In genomic region chr9:32531588-32531987, GRCm38 (mm10) we compare ENCODE assay signal across 25 mouse cellular contexts. TPM values are rescaled to one million over a fixed set of nuclear protein-coding genes. Genes with fewer than 3 reads are reported as not detected.
DNase-seq lines count a peak whose midpoint lies in the region; ATAC-seq and TF ChIP-seq lines count a peak whose summit lies in the region.
"Had no signal": no experiment of that assay in that cellular context is flagged by ENCODE, and none has a peak within 500 bp of the region (broad histone marks: within the 10 kb centered on the region; RNA-seq: fewer than 3 reads in every experiment).

No protein-coding gene starts in this region.

- peaks cover 55% of the 10 kb centered on the region for H3K79me2 ChIP-seq in MEL (ENCODE audit: control insufficient read depth, insufficient read depth, low read length, poor library complexity)

- no peaks in the 10 kb centered on the region for H3K27me3 ChIP-seq in heart, embryonic 13.5 days (replicated peaks)
- H3K27me3 ChIP-seq in liver, embryonic 11.5 days (replicated peaks; ENCODE audit: control insufficient read depth, insufficient read depth, low read length): no peaks in the 10 kb centered on the region
- no peaks in the 10 kb centered on the region for H3K27me3 ChIP-seq in liver, embryonic 12.5 days (replicated peaks)
- no peaks in the 10 kb centered on the region for H3K27me3 ChIP-seq in MEL (ENCODE audit: control insufficient read depth in 1 of 2, insufficient read depth in 2 of 2, low read length in 2 of 2)
- H3K27me3 ChIP-seq: embryonic facial prominence, embryonic 15.5 days; forebrain, embryonic 15.5 days; hindbrain, embryonic 12.5 days; neural tube, embryonic 15.5 days had no signal

- no peak for TF ChIP-seq EP300 in MEL (IDR thresholded peaks at IDR 0.05; ENCODE audit: low read depth in 1 of 2, low read length in 2 of 2)

- H3K36me3 ChIP-seq in heart, embryonic 13.5 days: no peaks in the 10 kb centered on the region
- no peaks in the 10 kb centered on the region for H3K36me3 ChIP-seq in liver, embryonic 11.5 days (ENCODE audit: control insufficient read depth, insufficient read depth, low read length)
- H3K36me3 ChIP-seq in liver, embryonic 12.5 days: no peaks in the 10 kb centered on the region
- H3K36me3 ChIP-seq in MEL (ENCODE audit: control insufficient read depth in 1 of 2, insufficient read depth in 2 of 2, low read length in 2 of 2): peaks cover 5 to 19% of the 10 kb centered on the region in 2 experiments; a peak in 3 of 4 replicates
- H3K36me3 ChIP-seq: embryonic facial prominence, embryonic 15.5 days; forebrain, embryonic 15.5 days; hindbrain, embryonic 12.5 days; midbrain, embryonic 10.5 days; neural tube, embryonic 15.5 days had no signal

- TF ChIP-seq CTCF in MEL (IDR thresholded peaks at IDR 0.05 in 2 of 3, conservative IDR thresholded peaks at IDR 0.05 in 1 of 3; ENCODE audit: control insufficient read depth in 1 of 3, insufficient read depth in 1 of 3, low read depth in 2 of 3, low read length in 3 of 3, poor library complexity in 1 of 3, severe bottlenecking in 1 of 3): no peak

- no peak overlapping the region for H3K9ac ChIP-seq in heart, embryonic 13.5 days
- H3K9ac ChIP-seq in liver, embryonic 11.5 days (ENCODE audit: low read depth, low read length): no peak overlapping the region
- H3K9ac ChIP-seq in liver, embryonic 12.5 days: no peak overlapping the region
- no peak overlapping the region for H3K9ac ChIP-seq in MEL (ENCODE audit: control insufficient read depth, low read depth, low read length, poor library complexity, severe bottlenecking)
- H3K9ac ChIP-seq: embryonic facial prominence, embryonic 15.5 days; forebrain, embryonic 15.5 days; hindbrain, embryonic 12.5 days; neural tube, embryonic 15.5 days had no signal

- no peak for ATAC-seq in heart, embryonic 13.5 days (ENCODE audit: extremely low read depth, insufficient number of reproducible peaks, low FRiP score, low TSS enrichment)
- no peak for ATAC-seq in liver, embryonic 11.5 days (replicated peaks; ENCODE audit: low FRiP score)
- no peak for ATAC-seq in liver, embryonic 12.5 days
- ATAC-seq in megakaryocyte progenitor cell, adult 5-6 weeks (replicated peaks; ENCODE audit: poor library complexity): no peak
- ATAC-seq: activated CD4-positive, CD25-positive, alpha-beta regulatory T cell, adult 4 months; forebrain, embryonic 15.5 days had no signal

- H3K27ac ChIP-seq in heart, embryonic 13.5 days (replicated peaks): 0 out of 2 replicates have a peak overlapping the region, but pooled peaks have one; percentile 15
- H3K27ac ChIP-seq in liver, embryonic 11.5 days (ENCODE audit: low read depth, low read length): peak overlapping the region; percentile 3; the same call in 1 of the 2 replicates
- H3K27ac ChIP-seq in liver, embryonic 12.5 days: no peak overlapping the region
- no peak overlapping the region for H3K27ac ChIP-seq in MEL (ENCODE audit: control insufficient read depth, low read depth, low read length)
- H3K27ac ChIP-seq in brown adipose tissue, adult 24 weeks (replicated peaks; ENCODE audit: low read depth, low read length): peak overlapping the region; percentile 75
- H3K27ac ChIP-seq: embryonic facial prominence, embryonic 15.5 days; forebrain, embryonic 15.5 days; hindbrain, embryonic 12.5 days; kidney, postnatal 0 days; midbrain, embryonic 10.5 days; neural tube, embryonic 15.5 days had no signal

- H3K9me3 ChIP-seq in heart, embryonic 13.5 days: no peaks in the 10 kb centered on the region
- no peaks in the 10 kb centered on the region for H3K9me3 ChIP-seq in liver, embryonic 11.5 days (ENCODE audit: control insufficient read depth, low read length)
- H3K9me3 ChIP-seq in liver, embryonic 12.5 days (replicated peaks): no peaks in the 10 kb centered on the region
- no peaks in the 10 kb centered on the region for H3K9me3 ChIP-seq in MEL (replicated peaks; ENCODE audit: insufficient read depth, low read length)
- H3K9me3 ChIP-seq: embryonic facial prominence, embryonic 15.5 days; forebrain, embryonic 15.5 days; hindbrain, embryonic 12.5 days; midbrain, embryonic 10.5 days; neural tube, embryonic 15.5 days had no signal

- TF ChIP-seq POLR2A in MEL (IDR thresholded peaks at IDR 0.05; ENCODE audit: control insufficient read depth in 1 of 2, insufficient read depth in 1 of 2, low read depth in 1 of 2, low read length in 2 of 2, poor library complexity in 1 of 2): no peak

- TF ChIP-seq RAD21 in MEL (IDR thresholded peaks at IDR 0.05; ENCODE audit: low read depth, low read length): no peak

- no peak overlapping the region for H3K4me3 ChIP-seq in heart, embryonic 13.5 days
- no peak overlapping the region for H3K4me3 ChIP-seq in liver, embryonic 11.5 days (ENCODE audit: low read depth, low read length)
- no peak overlapping the region for H3K4me3 ChIP-seq in liver, embryonic 12.5 days
- H3K4me3 ChIP-seq in MEL (ENCODE audit: control insufficient read depth in 1 of 2, insufficient read depth in 1 of 2, low read depth in 2 of 2, low read length in 2 of 2): no peak overlapping the region
- no peak overlapping the region for H3K4me3 ChIP-seq in brown adipose tissue, adult 24 weeks (ENCODE audit: insufficient read depth, low read depth, low read length)
- H3K4me3 ChIP-seq: embryonic facial prominence, embryonic 15.5 days; forebrain, embryonic 15.5 days; hindbrain, embryonic 12.5 days; midbrain, embryonic 10.5 days; neural tube, embryonic 15.5 days had no signal

- DNase-seq in heart, adult 9 months (ENCODE audit: low spot score in 2 of 2): no peak
- peak; percentile 29 for DNase-seq in liver, embryonic 11.5 days (ENCODE audit: low spot score)
- no peak for DNase-seq in MEL (ENCODE audit: low read depth, low spot score)
- DNase-seq: adrenal gland, adult 8-10 months; B cell, adult 2 months; cerebellum, adult 9-10 months; gastrocnemius, postnatal 14 days; kidney, adult 2 months; layer of hippocampus, adult 9-11 months; lung, adult 2 months; lung, postnatal 36 days; right cerebral cortex, adult 18-20 months; right cerebral cortex, postnatal 4 days; thymus, postnatal 14 days had no signal

- peaks cover 9% of the 10 kb centered on the region for H3K4me1 ChIP-seq in heart, embryonic 13.5 days
- peaks cover 11% of the 10 kb centered on the region for H3K4me1 ChIP-seq in liver, embryonic 11.5 days (replicated peaks; ENCODE audit: control insufficient read depth, insufficient read depth, low read length)
- peaks cover 23% of the 10 kb centered on the region for H3K4me1 ChIP-seq in liver, embryonic 12.5 days
- H3K4me1 ChIP-seq in MEL (ENCODE audit: control insufficient read depth in 1 of 2, insufficient read depth in 2 of 2, low read length in 2 of 2): peaks cover 7 to 17% of the 10 kb centered on the region in 2 experiments; a peak in 3 of 4 replicates
- H3K4me1 ChIP-seq in brown adipose tissue, adult 24 weeks (ENCODE audit: control insufficient read depth, insufficient read depth, insufficient read length, low read length): peaks cover 28% of the 10 kb centered on the region
- H3K4me1 ChIP-seq: embryonic facial prominence, embryonic 15.5 days; forebrain, embryonic 15.5 days; hindbrain, embryonic 12.5 days; midbrain, embryonic 10.5 days; neural tube, embryonic 15.5 days had no signal

- 69% methylated on average over 4 of the region's 4 CpGs for WGBS in heart, embryonic 13.5 days
- WGBS in liver, embryonic 11.5 days: 57% methylated on average over 4 of the region's 4 CpGs
- 38% methylated on average over 4 of the region's 4 CpGs for whole genome bisulfite sequencing in liver, embryonic 12.5 days (ENCODE audit: insufficient replicate concordance)

- H3K4me2 ChIP-seq in heart, embryonic 13.5 days: no peak overlapping the region
- H3K4me2 ChIP-seq in liver, embryonic 11.5 days: no peak overlapping the region
- no peak overlapping the region for H3K4me2 ChIP-seq in liver, embryonic 12.5 days
- H3K4me2 ChIP-seq: embryonic facial prominence, embryonic 15.5 days; forebrain, embryonic 15.5 days; hindbrain, embryonic 12.5 days; neural tube, embryonic 15.5 days had no signal

TF ChIP-seq in MEL, 35 proteins besides CTCF, POLR2A, EP300 and RAD21:
- no peak for TF ChIP-seq HCFC1 (IDR thresholded peaks at IDR 0.05; ENCODE audit: low read depth, low read length)
- no peak for TF ChIP-seq TBP (IDR thresholded peaks at IDR 0.05; ENCODE audit: low read depth, low read length)
- no peak for TF ChIP-seq GABPA (IDR thresholded peaks at IDR 0.05; ENCODE audit: low read depth, low read length)
- no peak for TF ChIP-seq CHD2 (IDR thresholded peaks at IDR 0.05; ENCODE audit: low read length)
- no peak for TF ChIP-seq ZMIZ1 (IDR thresholded peaks at IDR 0.05; ENCODE audit: low read depth, low read length)
- peak; percentile 76 for TF ChIP-seq USF1 (IDR thresholded peaks at IDR 0.05; ENCODE audit: low read depth, low read length)
- TF ChIP-seq ETS1 (IDR thresholded peaks at IDR 0.05; ENCODE audit: low read depth, low read length): no peak
- no peak for TF ChIP-seq MAZ (IDR thresholded peaks at IDR 0.05; ENCODE audit: low read depth, low read length)
- TF ChIP-seq USF2 (IDR thresholded peaks at IDR 0.05; ENCODE audit: borderline replicate concordance in 1 of 2, insufficient read depth in 1 of 2, low read depth in 1 of 2, low read length in 2 of 2): peak in 1 of 2 experiments; percentile 56; a peak in 1 of 4 replicates
- no peak for TF ChIP-seq JUND (IDR thresholded peaks at IDR 0.05; ENCODE audit: low read depth, low read length)
- TF ChIP-seq GATA1 (IDR thresholded peaks at IDR 0.05; ENCODE audit: low read depth, low read length): no peak
- TF ChIP-seq MXI1 (IDR thresholded peaks at IDR 0.05; ENCODE audit: low read depth, low read length): no peak
- no peak for TF ChIP-seq UBTF (IDR thresholded peaks at IDR 0.05; ENCODE audit: borderline replicate concordance, insufficient read depth, low read depth, low read length)
- no peak for TF ChIP-seq MAFK (IDR thresholded peaks at IDR 0.05; ENCODE audit: borderline replicate concordance, low read depth, low read length)

RNA-seq across cellular contexts. Expression of gene Fli1, which starts 11.1 kb away (rescaled TPM):
- polyA plus RNA-seq in heart, embryonic 13.5 days (2015; fragmentation: Nextera tagmentation; extraction: Ambion mirVana): 18.3 and 18.6 TPM in 2 replicates
- polyA plus RNA-seq in liver, embryonic 11.5 days (2014; fragmentation: Nextera tagmentation; extraction: Ambion mirVana): 23.1 and 24.3 TPM in 2 replicates
- 15.3 and 16.2 TPM in 2 replicates for polyA plus RNA-seq in liver, embryonic 12.5 days (2016; fragmentation: Nextera tagmentation; extraction: Ambion mirVana)
- total RNA-seq in MEL (2012; rRNA removed): 22.1 and 24.3 TPM in 2 replicates
- polyA plus RNA-seq in MEL (2012; ENCODE audit: insufficient read depth in 1 of 2, insufficient read length in 2 of 2, low read depth in 1 of 2, low replicate concordance in 2 of 2, missing spikeins in 1 of 2): 100 to 1,000 TPM in 1 of 2 experiments, 10 to 100 TPM in 1; 13.8 to 171 TPM
- polyA plus RNA-seq in brown adipose tissue, adult 24 weeks (2012; ENCODE audit: insufficient read depth, insufficient read length, missing spikeins): 11.7 and 19.1 TPM in 2 replicates
- 80.2 and 93.2 TPM in 2 replicates for total RNA-seq in megakaryocyte progenitor cell, adult 5-6 weeks (2015)
- 104 and 107 TPM in 2 replicates for total RNA-seq in megakaryocyte progenitor cell, adult 5-6 weeks (2017)

Comparison
In these comparisons a context has a peak if more than half of its experiments do, and no peak if none do; other contexts are left out.
1. H3K27ac ChIP-seq: peak in heart, embryonic 13.5 days (single experiment), liver, embryonic 11.5 days (single experiment) and brown adipose tissue, adult 24 weeks (single experiment); none in liver, embryonic 12.5 days (single experiment) and MEL (single experiment).